Mouse (Mus musculus): ENCODE results near the gene Myocd. TPM values are rescaled to one million over a fixed set of nuclear protein-coding genes. Genes with fewer than 3 reads are reported as not detected.
A peak's percentile ranks its signal among the peaks of the same experiment; 100 is the strongest.

The Myocd gene
- polyA plus RNA-seq, 1 experiment from 2014 or later = 7.7 TPM

DNA sequence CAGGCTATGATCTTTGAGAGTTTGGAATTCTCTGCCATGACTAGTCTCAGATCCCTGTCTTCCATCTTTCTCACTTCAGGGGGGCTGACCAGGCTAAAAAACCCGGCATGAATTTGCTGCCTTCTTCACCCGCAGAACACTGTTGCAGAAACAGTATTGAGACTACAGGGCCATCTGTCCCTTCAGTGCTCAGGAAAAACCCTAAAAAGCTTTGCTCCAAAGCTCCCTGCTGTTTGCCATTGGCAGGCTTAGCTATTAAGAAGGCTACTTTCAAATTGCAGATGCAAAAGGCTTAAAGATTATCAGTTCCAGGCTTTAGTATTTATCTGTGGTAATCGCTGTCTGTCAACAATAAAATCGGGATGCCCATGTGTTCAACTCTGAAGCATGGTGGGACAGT is 38.0 kb downstream of the Myocd start:
- Histone ChIP-seq H3K4me1 (ENCODE audit: insufficient read depth, low read length) (no peaks in the 10 kb centered on the region), H3K27me3 (ENCODE audit: insufficient read depth, low read length) (no peaks in the 10 kb centered on the region), H3K4me2 (replicated peaks; ENCODE audit: low read depth, low read length) (no peak overlapping the region), H3K4me3 (ENCODE audit: low read length) (no peak overlapping the region), H3K27ac (ENCODE audit: low read length) (no peak overlapping the region), H3K9ac (replicated peaks; ENCODE audit: low read length) (no peak overlapping the region), H3K36me3 (ENCODE audit: insufficient read depth, low read length) (no peaks in the 10 kb centered on the region), H3K9me3 (ENCODE audit: low read length) (no peaks in the 10 kb centered on the region)
- no peak for ATAC-seq (ENCODE audit: low FRiP score, low TSS enrichment)
- WGBS = 87% methylated on average over 4 of the region's 4 CpGs

DNA sequence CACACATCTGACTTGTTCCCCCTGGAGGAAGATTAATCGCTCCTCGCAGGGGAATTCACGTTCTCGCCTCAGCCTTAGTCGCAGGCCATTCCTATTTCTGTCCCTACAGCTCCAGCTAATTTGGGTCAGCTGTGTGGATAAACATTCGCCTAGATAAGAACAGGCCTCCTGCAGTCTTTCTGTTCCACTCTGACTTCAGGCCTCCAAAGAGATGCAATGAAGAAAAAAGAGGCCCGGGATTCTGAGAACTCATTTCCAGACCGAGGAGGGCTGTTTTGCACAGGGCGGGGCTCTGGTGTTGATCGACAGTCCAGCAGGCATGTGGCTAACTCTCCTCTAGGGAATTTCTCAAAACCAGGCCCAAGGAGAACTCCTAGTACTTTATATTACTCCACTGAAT is 43.0 kb downstream of the Myocd start:
- WGBS = 54% methylated on average over 10 of the region's 10 CpGs
- Histone ChIP-seq H3K27me3 (ENCODE audit: insufficient read depth, low read length) (no peaks in the 10 kb centered on the region), H3K27ac (ENCODE audit: low read length) (no peak overlapping the region), H3K4me2 (replicated peaks; ENCODE audit: low read depth, low read length) (no peak overlapping the region), H3K4me1 (ENCODE audit: insufficient read depth, low read length) (no peaks in the 10 kb centered on the region), H3K9ac (replicated peaks; ENCODE audit: low read length) (no peak overlapping the region), H3K4me3 (ENCODE audit: low read length) (no peak overlapping the region), H3K36me3 (ENCODE audit: insufficient read depth, low read length) (no peaks in the 10 kb centered on the region), H3K9me3 (ENCODE audit: low read length) (no peaks in the 10 kb centered on the region)
- ATAC-seq (ENCODE audit: low FRiP score, low TSS enrichment) = no peak

DNA sequence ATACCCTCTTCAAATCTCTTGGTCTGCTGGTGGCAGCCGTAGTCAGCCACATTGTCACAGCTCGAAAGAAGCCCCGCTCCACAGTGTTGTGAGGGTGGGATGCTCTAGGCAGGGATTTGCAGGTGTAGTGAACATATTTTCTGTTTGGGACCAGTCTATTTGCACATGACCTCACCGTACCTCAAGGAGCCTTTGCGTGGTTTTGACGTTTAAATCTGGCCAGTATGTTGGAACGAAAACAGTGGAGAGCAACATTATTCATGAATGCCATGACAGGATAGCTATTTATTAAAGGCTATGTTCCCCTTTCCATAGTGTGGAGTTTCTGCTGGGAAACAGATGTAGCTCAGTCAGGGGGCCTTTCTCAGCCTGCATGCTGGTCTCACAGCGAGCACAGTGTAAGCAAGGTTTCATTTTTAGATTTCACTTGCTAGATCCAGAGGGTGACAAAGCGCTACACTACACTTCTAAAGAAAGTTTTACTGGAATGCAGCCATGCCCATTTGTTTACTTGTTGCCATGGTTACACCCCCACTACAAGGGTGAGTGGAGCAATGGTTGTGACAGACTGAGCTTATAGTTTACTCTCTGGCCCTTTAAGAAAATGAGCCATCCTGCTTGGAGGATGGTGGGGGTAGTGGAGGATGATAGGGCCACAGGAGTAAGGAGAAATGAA is 54.7 kb downstream of the Myocd start:
- Histone ChIP-seq H3K4me2 (replicated peaks; ENCODE audit: low read depth, low read length) (no peak overlapping the region), H3K9me3 (ENCODE audit: low read length) (no peaks in the 10 kb centered on the region), H3K36me3 (ENCODE audit: insufficient read depth, low read length) (no peaks in the 10 kb centered on the region), H3K4me3 (ENCODE audit: low read length) (no peak overlapping the region), H3K27me3 (ENCODE audit: insufficient read depth, low read length) (no peaks in the 10 kb centered on the region), H3K27ac (ENCODE audit: low read length) (no peak overlapping the region), H3K9ac (replicated peaks; ENCODE audit: low read length) (no peak overlapping the region), H3K4me1 (ENCODE audit: insufficient read depth, low read length) (no peaks in the 10 kb centered on the region)
- WGBS = 69% methylated on average over 9 of the region's 9 CpGs
- no peak for ATAC-seq (ENCODE audit: low FRiP score, low TSS enrichment)

DNA sequence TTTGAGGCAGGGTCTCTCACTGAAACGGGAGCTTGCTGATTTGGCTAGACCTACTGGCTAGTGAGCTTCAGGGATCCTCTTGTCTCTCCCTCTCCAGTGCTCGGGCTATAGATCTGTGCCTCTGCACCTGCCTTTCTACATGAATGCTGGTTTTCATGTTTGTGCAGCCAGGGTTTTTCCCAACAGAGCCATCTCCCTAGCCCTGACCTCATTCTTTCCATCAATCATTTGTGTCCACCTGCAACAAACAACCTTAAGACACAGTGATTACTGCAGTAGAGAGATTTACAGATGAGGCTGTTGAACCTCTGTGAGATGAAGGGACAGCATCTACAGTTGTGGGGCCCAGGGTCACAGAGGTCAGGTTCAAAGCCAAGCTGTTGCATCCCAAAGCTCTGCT is 56.0 kb downstream of the Myocd start:
- no peaks in the 10 kb centered on the region for H3K4me1 ChIP-seq (ENCODE audit: insufficient read depth, low read length)
- H3K36me3 ChIP-seq (ENCODE audit: insufficient read depth, low read length) = no peaks in the 10 kb centered on the region
- 90% methylated on average over 2 of the region's 2 CpGs for WGBS
- no peak for ATAC-seq (ENCODE audit: low FRiP score, low TSS enrichment)
- H3K27ac ChIP-seq (ENCODE audit: low read length) = no peak overlapping the region
- no peaks in the 10 kb centered on the region for H3K27me3 ChIP-seq (ENCODE audit: insufficient read depth, low read length)
- H3K9ac ChIP-seq (replicated peaks; ENCODE audit: low read length) = no peak overlapping the region
- H3K9me3 ChIP-seq (ENCODE audit: low read length) = no peaks in the 10 kb centered on the region
- H3K4me3 ChIP-seq (ENCODE audit: low read length) = no peak overlapping the region
- no peak overlapping the region for H3K4me2 ChIP-seq (replicated peaks; ENCODE audit: low read depth, low read length)

DNA sequence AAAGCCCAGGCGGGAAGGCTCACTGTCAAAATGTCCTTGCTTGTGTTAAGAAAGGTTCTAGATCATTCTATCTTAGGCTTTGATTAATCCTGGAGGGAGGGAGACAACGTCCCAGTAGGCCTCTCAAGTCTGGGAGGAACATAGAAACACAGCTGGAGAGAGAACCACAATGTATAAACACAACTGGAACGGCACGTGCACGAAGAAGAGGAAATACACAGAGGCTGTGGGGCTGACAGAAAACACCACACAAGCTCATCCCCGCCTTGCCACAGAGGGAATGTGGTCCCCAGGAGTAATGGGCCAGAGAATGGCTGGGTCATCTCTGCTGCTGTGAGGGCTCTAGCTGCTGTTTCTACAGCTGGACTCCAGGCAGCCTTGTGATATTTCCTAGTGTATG is 58.1 kb downstream of the Myocd start:
- Histone ChIP-seq H3K27ac (ENCODE audit: low read length) (no peak overlapping the region), H3K9ac (replicated peaks; ENCODE audit: low read length) (no peak overlapping the region), H3K4me3 (ENCODE audit: low read length) (no peak overlapping the region), H3K4me2 (replicated peaks; ENCODE audit: low read depth, low read length) (no peak overlapping the region), H3K9me3 (ENCODE audit: low read length) (no peaks in the 10 kb centered on the region), H3K36me3 (ENCODE audit: insufficient read depth, low read length) (no peaks in the 10 kb centered on the region), H3K4me1 (ENCODE audit: insufficient read depth, low read length) (no peaks in the 10 kb centered on the region), H3K27me3 (ENCODE audit: insufficient read depth, low read length) (no peaks in the 10 kb centered on the region)
- 70% methylated on average over 6 of the region's 6 CpGs for WGBS
- no peak for ATAC-seq (ENCODE audit: low FRiP score, low TSS enrichment)

DNA sequence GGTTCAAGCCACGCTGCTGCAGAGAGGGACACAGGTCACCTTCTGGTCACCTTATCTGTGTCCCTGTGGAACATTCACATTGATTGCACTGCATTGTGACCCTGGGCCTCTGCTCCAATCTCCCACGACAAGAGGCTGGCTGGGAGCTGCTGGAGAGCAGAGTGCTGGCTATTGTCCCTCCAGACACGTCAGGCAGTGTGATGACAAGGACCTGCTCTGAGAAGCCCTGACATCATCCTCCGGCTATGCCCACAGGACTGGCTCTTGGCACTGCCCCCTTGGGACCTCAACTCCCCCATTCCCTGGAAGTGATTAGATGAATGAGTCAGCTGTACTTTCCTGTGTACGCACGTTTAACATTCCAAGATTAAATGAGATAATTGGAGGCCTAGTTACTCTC is 60.3 kb downstream of the Myocd start:
- Histone ChIP-seq H3K36me3 (ENCODE audit: insufficient read depth, low read length) (no peaks in the 10 kb centered on the region), H3K9ac (replicated peaks; ENCODE audit: low read length) (no peak overlapping the region), H3K4me1 (ENCODE audit: insufficient read depth, low read length) (0 out of 2 replicates have a peak, but pooled peaks cover 2% of the 10 kb centered on the region), H3K27ac (ENCODE audit: low read length) (no peak overlapping the region), H3K4me2 (replicated peaks; ENCODE audit: low read depth, low read length) (no peak overlapping the region), H3K4me3 (ENCODE audit: low read length) (no peak overlapping the region), H3K27me3 (ENCODE audit: insufficient read depth, low read length) (no peaks in the 10 kb centered on the region), H3K9me3 (ENCODE audit: low read length) (no peaks in the 10 kb centered on the region)
- 59% methylated on average over 6 of the region's 6 CpGs for WGBS
- 0 out of 2 replicates have a peak, but pooled peaks have one; percentile 35 for ATAC-seq (ENCODE audit: low FRiP score, low TSS enrichment)

DNA sequence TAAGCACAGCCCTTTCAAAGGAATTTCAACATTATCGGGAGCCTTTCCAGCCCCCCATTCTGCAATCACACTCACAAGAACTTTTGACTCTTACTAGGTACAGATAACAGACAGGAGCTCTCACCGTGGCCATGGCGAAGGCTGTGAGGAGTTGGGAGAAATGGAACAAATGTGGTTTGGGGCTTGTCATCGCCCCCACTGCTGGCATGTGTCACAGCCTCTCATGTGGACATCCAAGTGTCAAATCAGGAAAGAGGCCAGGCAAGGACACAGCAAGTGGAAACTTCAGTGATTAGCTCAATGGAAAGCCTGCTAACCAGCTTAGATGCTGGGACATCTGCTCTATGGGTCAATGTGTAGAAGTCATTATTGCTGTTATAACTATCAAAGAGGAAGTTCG is 64.5 kb downstream of the Myocd start:
- Histone ChIP-seq H3K9me3 (ENCODE audit: low read length) (no peaks in the 10 kb centered on the region), H3K4me2 (replicated peaks; ENCODE audit: low read depth, low read length) (no peak overlapping the region), H3K36me3 (ENCODE audit: insufficient read depth, low read length) (no peaks in the 10 kb centered on the region), H3K27me3 (ENCODE audit: insufficient read depth, low read length) (no peaks in the 10 kb centered on the region), H3K9ac (replicated peaks; ENCODE audit: low read length) (no peak overlapping the region), H3K4me1 (ENCODE audit: insufficient read depth, low read length) (0 out of 2 replicates have a peak, but pooled peaks cover 2% of the 10 kb centered on the region), H3K27ac (ENCODE audit: low read length) (no peak overlapping the region), H3K4me3 (ENCODE audit: low read length) (no peak overlapping the region)
- ATAC-seq (ENCODE audit: low FRiP score, low TSS enrichment) = no peak
- 70% methylated on average over 5 of the region's 5 CpGs for WGBS

DNA sequence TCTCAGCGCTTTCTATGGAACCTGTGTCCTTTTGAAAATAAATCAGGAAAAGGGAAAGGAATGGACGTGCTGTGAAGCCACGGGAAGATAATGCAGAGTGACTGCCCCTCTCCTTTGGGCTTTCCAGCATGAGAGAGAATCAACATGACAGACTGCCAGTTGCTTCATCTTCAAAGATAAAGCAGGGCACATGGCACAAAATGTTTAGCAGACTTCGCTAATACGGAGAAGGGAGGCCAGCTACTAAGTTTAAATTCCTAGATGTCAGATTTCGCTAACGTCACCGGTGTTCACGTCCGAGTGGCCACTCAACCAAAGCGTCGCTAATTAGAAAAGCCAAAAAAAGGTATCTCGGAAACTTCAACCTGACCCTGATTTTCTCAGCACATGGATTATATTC is 65.1 kb downstream of the Myocd start:
- no peak overlapping the region for H3K9ac ChIP-seq (replicated peaks; ENCODE audit: low read length)
- no peaks in the 10 kb centered on the region for H3K36me3 ChIP-seq (ENCODE audit: insufficient read depth, low read length)
- H3K27ac ChIP-seq (ENCODE audit: low read length) = no peak overlapping the region
- H3K4me3 ChIP-seq (ENCODE audit: low read length) = no peak overlapping the region
- 40% methylated on average over 13 of the region's 13 CpGs for WGBS
- no peak overlapping the region for H3K4me2 ChIP-seq (replicated peaks; ENCODE audit: low read depth, low read length)
- no peaks in the 10 kb centered on the region for H3K27me3 ChIP-seq (ENCODE audit: insufficient read depth, low read length)
- 0 out of 2 replicates have a peak, but pooled peaks cover 2% of the 10 kb centered on the region for H3K4me1 ChIP-seq (ENCODE audit: insufficient read depth, low read length)
- no peak for ATAC-seq (ENCODE audit: low FRiP score, low TSS enrichment)
- H3K9me3 ChIP-seq (ENCODE audit: low read length) = no peaks in the 10 kb centered on the region

DNA sequence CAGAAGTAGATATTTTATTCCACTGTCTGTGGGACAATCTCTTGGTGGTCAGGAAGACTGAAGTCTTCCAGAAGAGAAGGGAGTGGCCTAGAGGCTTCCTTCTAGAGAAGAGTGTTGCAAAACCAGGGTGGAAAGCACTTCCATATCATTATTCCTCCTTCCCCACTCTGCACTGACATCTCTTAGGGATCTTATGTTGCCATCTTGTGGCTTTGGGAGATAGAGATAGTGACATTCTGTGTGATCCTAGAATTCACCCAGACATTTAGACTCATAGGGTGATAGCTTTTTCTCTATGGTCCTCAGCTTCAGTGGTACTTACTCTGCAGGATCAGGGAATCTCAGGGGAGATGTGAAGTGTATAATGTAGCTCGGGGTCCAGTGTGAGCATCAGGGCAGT is 66.8 kb downstream of the Myocd start:
- Histone ChIP-seq H3K27ac (ENCODE audit: low read length) (no peak overlapping the region), H3K9ac (replicated peaks; ENCODE audit: low read length) (no peak overlapping the region), H3K9me3 (ENCODE audit: low read length) (no peaks in the 10 kb centered on the region), H3K4me3 (ENCODE audit: low read length) (no peak overlapping the region), H3K27me3 (ENCODE audit: insufficient read depth, low read length) (no peaks in the 10 kb centered on the region), H3K4me2 (replicated peaks; ENCODE audit: low read depth, low read length) (no peak overlapping the region), H3K4me1 (ENCODE audit: insufficient read depth, low read length) (0 out of 2 replicates have a peak, but pooled peaks cover 2% of the 10 kb centered on the region), H3K36me3 (ENCODE audit: insufficient read depth, low read length) (no peaks in the 10 kb centered on the region)
- no peak for ATAC-seq (ENCODE audit: low FRiP score, low TSS enrichment)
- 72% methylated on average over 1 of the region's 1 CpGs for WGBS

DNA sequence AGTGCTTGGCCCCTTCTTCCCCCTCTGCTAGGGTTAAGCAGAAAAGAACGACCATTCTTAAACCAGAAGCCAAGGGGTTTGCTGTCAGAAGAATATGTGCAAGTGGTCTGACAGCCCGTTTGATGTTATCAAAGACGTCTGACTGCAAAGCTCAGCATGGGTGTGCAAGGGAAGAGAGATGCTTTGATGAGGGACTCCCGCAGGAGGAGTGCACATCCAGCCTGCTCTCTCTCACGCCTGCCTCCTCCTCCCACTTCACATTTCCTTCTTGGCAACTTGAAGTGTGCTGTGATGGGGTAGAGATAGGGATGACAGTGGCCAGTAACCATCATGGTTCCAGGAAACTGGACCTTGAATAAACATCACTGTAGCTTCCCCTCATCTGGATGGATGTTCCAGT is 67.6 kb downstream of the Myocd start:
- no peak overlapping the region for H3K9ac ChIP-seq (replicated peaks; ENCODE audit: low read length)

More for the DNA sequence above, 67.6 kb downstream of the Myocd start:
- WGBS = 33% methylated on average over 5 of the region's 5 CpGs
- no peak for ATAC-seq (ENCODE audit: low FRiP score, low TSS enrichment)
- Histone ChIP-seq H3K4me2 (replicated peaks; ENCODE audit: low read depth, low read length) (no peak overlapping the region), H3K36me3 (ENCODE audit: insufficient read depth, low read length) (no peaks in the 10 kb centered on the region), H3K4me1 (ENCODE audit: insufficient read depth, low read length) (0 out of 2 replicates have a peak, but pooled peaks cover 2% of the 10 kb centered on the region), H3K4me3 (ENCODE audit: low read length) (no peak overlapping the region), H3K27ac (ENCODE audit: low read length) (no peak overlapping the region), H3K9me3 (ENCODE audit: low read length) (no peaks in the 10 kb centered on the region), H3K27me3 (ENCODE audit: insufficient read depth, low read length) (no peaks in the 10 kb centered on the region)

Data from kidney, embryonic 16.5 days (tissue).